Mouse (Mus musculus) embryo, embryonic 10 days (tissue): ENCODE measurements around the gene Zfp36l2.
A peak's percentile ranks its signal among the peaks of the same experiment; 100 is the strongest.
"Not testable (repeated sequence)": the region's sequence is repeated elsewhere in the genome, so short reads cannot be mapped to it uniquely, and the experiment has no call there.

Experiments
- DNase-seq: peaks from one replicate; pipeline ENCODE4 v3.0.0-alpha.2; 2015; ENCODE audit warnings: low spot score

Zfp36l2 gene

DNA sequence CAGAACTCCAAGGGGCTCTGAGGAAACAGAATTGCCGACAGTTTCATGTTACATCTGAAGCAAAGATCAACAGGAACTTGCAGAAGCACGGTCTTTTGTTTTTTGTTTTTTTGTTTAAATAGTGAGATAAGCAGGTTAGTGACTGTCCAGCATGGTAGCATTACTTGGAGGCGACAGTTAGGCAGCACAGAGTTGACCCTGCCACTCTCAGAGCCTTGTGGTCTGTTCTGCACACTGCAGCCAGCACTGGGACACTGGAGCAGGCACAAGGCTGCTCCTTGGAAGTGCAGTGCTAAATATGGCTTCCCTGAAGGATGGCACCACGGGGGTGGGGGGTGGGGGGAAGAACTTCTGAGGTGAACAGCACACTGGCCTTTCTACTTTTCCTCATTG lies 7.3 kb upstream of the Zfp36l2 start:
- DNase-seq: no peak

DNA sequence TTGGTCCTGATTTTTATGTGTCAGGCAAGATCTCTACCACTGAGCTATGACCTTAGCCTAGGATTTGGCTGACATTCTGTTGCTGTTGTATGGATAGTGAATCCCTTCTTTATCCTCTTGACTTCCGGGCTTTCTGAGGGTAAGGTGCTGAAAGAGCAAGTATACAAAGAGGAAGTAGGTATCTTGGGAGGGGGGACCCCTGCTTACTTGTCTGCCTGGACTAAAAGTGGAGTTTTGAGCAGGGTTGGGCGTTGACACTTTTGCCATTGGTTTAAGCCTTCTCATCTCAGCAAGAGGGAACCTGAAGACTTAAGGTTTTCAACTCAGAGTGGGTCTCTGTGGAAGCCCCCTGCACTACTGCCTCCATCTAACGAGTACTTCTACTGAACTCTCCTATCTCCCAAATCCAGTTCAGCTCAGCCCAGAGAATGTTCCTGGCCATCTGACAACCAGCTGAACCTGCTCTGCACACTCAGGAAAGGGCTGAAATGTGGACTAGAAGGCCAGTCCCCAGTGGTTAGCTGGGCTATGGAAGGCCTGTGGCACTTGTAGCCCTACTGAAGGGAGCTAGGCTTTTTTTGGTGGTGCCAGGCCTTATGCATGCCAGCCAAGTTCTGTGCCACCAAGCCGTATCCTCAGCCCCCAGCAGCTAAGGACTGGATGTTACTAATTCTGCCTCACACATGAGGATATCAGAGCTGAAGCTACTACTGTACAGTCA lies 6.7 kb upstream of the Zfp36l2 start:
- DNase-seq: no peak

DNA sequence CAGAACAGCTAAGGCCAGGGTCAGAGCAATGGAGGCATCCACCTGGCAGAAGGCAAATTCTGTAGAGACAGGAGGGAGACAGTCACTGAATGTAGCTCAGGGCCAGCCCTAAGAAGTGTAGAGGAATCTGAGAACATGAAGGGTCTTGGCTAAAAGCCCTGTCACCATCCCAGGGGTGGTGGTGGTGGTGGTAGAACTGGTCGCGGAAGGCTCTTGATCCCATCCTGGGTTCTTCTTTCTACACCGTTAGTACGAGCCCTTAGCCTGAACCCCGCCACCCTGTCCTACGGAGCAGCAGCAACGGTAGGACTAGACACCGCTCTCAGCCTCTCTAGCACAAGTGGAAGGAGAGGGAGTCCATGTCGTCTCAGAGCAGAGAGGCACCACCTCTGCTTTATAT lies 5.7 kb upstream of the Zfp36l2 start:
- no peak for DNase-seq

DNA sequence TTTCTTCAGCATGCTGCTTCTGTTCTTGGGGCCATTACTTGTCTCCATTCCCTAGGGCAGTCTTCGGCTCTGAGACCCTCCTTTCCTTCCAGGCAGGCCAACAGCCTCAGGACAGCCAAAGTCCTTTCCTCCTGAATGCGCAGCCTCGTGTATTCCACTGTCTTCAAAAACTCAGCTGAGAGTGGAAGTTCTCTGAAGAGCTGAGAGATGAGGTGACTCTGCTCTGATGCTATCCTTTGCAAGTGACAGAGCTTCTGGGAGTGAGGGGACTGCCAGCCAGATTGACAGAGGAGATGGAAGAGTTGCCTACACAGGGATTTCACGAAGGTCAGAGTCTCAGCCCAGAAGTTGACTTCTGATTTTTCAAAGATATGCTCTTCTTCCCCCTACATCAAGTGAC lies 4.2 kb upstream of the Zfp36l2 start:
- no peak for DNase-seq

DNA sequence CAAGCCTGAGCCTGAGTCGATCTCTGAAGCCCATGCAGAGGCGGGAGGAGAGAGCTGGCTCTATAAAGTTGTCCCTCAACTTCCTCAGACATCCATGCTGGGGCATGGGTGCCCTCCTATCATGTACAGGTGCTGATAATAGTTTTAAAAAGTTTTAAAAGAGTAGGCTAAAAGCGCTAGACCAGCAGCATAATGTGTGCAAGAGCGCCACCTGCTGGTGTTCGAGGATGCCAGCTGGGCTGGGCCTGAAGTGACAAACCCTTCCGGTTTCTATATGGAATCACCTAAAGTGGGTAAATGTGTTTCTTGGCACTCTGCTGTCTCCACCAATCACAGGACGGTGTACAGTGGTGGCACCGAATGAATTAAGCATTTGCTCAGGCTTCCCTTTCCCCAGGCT lies 3.1 kb upstream of the Zfp36l2 start:
- peak; percentile 91 for DNase-seq

DNA sequence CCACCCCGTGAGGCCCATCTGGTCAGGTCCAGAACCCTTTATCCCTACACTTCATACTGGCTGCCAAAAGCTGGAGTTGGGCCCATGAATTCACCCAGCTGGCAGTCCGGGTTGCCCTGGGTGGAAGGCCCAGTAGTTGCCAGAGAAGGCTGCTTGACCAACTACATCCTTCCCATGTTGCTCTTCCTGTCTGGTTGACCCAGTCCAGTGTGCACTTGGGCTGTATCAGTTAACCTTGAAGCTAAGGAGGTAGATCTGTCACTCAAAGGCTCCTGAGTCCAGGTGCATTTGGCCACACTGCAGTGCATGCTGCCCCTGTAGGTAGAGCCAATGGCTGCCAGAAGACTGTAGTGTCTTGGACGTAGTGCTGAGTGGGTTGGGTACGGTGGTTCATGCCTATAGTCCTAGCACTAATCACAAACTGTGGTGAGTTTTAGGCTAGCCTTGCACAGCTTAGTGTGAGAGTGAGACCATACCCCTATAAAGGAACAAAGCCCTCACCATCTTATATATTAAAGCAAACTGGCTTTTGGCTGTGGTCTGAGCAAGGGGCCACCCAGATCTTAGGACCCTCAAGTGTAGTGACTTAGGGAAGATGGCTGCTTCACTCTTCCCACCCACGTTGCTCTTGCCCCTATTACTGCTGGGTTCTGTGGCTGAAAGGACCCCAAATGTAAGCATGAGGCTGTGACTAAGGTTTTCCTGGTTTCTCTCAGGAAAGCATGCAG lies 1.5 kb upstream of the Zfp36l2 start:
- no peak for DNase-seq

DNA sequence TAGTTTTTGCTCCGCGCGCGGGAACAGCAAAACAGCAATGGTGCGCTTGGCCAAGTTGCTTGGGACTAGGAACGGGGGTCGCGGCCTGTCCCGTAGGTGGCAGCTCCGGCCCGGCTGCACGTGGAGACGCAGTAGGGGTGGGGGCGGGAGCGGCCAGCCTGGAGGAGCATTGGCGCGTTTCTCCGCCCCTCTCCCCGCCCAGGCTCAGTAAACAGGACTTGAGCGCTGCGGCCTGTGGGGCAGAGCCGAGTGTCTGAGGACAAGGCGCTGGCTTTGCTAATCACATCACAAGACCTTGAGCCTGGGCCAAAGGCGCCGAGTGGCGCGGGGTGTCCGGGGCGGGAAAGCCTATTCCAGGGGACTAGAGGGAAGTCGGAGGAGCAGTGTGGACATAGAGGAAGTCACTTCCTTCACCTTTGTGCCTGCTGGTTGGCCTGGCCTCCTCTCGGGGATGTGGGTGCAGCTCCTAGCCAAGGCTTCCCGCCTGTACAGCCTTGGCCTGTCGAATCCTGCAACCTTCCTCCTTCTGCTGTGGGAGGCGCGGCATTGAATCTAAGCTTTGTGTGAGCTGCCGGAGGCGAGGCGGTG lies 721 bp upstream of the Zfp36l2 start:
- DNase-seq: peak; percentile 95

DNA sequence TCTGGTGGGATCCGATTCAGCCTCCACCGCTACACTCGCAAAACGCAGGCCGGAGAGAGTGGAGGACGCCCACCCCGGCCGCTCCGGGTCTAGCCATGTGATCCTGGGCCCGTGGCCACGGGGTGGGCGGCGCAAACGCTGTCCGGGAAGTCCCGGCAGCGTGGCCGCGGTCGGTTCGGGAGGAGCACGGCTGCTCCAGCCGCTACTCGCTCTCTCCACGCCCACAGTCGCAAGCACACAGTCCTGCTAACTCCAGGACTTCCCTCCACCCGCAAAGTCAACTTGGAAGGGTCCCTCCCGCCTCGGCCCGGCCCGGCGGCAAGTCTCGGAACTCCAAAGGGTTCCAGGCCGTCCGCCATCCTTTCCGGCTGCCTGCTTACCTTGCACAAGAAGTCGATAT lies 483 bp downstream of the Zfp36l2 start:
- DNase-seq: not testable (repeated sequence)

DNA sequence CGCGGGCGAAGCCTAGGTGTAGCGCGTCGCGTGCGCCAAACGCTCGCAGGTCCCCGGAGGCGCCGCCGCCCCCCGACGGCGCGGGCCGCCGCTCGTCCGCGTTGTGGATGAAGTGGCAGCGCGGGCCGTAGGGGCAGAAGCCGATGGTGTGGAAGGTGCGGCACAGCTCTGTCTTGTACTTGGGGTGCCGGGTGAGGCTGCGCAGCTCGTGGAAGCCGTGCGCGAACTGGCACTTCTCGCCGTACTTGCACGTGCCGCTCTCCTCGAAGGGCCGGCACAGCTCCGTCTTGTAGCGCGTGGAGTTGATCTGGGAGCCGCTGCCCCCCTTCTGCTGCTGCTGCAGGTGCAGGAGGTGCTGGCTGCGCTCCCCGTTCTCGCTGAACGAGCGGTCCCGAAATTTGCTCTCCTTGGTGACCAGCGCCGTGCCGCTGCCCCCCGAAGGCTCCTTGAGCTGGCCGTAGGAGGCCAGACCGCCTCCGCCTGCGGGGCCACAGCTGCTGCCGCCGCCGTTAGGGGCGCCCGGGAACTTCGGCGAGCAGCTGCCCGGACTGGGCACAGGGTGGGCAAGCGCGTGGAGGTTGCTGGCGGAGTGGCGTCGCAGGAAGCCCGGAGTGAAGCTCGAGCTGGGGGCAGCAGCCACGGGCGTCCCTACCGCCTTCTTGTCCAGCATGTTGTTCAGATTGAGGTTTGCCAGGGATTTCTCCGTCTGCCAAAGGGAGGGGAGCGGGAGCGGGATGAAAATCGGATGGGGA lies 1.1 kb downstream of the Zfp36l2 start:
- DNase-seq: peak; percentile 62

DNA sequence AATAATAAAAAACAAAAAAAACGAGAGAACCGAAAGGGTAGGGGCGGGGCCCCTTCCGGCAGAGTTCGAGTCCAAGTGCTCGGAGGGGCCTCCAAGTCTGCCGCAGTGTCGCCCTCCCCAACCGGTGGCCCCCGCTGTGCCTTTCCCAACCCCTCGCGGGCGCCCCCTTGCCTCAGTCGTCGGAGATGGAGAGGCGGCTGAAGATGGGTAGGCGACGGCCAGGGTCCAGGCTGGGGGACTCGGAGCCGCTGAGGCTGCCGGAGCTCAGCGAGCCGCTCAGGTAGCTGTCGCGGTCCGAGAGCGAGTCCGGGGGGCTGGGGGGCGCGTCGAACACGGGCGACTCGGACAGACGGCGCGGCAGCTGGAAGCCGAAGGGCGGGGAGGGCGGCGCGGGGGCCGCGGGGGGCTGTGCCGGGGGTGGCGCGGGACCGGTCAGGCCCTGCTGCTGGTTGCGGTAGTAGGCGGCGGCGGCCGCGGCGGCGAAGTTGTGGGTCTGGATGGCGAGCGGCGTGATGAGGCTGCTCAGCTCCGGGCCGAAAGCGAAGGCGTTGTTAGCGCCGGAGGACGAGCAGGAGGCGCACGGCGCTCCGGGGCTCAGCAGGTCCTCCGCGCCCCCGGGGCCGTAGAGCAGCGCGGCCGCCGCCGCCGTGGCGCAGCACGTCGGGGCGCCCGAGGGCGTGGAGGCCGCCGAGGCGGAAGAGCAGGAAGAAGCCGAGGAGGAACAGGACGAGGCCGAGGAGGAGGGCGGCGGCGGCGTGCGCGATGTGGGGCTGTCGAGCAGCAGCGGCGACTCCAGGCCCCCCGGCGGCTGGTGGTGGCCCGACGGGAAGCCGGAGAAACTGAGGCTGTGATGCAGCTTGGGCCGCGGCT lies 1.9 kb downstream of the Zfp36l2 start:
- DNase-seq: peak; percentile 77

DNA sequence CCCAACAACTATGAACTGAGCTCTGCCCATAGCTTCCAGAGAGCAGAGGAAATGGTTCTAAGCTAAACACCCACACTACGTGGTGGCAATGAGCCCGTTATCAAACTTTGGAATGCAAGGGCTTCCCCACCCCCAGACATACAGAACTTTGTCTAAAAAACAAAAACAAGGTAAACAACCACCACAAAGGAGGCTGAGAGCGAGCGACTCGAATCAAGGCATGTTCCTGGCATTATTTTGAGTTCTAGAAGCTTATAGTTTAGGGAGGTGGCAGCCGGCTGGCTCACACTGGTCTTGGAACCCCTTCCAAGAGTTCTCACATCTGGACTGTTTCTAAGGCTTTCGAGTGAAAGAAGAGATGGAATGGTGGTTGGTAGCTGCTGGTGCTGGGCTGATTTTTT lies 2.7 kb downstream of the Zfp36l2 start:
- peak; percentile 40 for DNase-seq

DNA sequence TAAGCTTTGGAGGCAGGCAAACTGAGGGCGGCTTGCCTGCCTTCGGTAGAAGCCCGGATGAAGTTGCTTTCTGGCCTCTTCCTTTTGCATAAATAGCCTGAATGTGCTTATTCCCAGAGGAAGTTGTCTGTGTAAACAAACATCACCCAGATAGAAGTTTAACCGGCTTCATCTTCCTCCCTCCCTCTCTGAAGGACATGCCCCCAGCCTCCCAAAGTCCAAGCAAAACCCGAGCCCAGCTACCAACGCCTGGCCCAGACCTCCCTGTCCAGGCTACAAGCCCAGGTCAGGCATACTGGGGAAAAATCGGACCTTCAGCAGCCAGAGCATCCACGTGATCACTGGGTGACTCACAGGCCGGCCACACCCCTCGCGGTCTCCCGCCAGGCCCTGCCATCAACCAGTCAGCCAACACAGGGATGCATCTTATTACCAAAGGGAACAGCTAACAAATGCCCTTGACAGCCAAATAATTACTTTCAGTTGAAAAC lies 4.4 kb downstream of the Zfp36l2 start:
- peak; percentile 94 for DNase-seq

DNA sequence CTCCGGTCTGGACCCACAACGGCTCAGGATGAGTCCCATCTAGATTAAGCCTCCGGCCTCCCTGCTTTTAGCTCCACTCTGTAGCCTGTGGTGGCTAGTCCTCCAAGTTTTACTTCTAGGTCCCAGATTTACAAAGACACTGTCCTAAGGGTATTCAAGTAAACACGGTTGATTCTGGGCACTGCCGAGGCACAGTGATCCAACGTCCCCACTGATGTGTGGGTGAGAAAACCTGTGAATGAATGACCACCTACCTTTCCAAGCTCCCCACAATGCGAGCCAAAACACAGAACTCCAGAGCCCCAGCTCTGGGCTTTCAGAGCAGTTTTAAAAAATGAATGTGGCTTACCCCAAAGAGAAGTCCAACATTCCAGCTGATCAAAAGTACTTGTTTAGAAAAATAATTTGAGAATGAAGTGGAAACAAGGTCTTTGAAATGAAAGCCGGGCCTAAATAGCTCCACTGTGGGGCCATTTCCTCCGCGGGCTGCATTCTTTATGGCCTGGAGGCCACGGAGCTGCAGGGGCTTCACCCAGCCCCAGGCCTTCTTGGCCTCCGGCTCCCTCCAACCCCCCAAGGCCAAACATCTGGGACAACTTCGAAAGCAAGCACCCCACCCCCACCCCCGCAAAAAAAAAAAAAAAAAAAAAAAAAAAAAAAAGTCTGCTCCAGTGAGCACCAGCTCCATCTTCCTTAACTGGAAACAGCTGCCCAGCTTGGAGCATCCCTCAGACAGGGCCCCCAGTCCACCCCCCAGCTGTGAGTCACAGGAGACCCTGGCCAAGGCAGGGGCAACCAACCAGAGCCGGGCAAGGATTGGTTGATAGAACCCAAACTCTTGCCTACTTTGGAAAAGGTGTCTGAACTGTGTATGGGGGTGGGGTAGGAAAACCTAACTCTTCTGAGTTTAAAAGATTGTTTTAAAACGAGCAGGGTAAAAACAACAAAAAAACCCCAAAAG lies 5.2 kb downstream of the Zfp36l2 start:
- peak; percentile 73 for DNase-seq

DNA sequence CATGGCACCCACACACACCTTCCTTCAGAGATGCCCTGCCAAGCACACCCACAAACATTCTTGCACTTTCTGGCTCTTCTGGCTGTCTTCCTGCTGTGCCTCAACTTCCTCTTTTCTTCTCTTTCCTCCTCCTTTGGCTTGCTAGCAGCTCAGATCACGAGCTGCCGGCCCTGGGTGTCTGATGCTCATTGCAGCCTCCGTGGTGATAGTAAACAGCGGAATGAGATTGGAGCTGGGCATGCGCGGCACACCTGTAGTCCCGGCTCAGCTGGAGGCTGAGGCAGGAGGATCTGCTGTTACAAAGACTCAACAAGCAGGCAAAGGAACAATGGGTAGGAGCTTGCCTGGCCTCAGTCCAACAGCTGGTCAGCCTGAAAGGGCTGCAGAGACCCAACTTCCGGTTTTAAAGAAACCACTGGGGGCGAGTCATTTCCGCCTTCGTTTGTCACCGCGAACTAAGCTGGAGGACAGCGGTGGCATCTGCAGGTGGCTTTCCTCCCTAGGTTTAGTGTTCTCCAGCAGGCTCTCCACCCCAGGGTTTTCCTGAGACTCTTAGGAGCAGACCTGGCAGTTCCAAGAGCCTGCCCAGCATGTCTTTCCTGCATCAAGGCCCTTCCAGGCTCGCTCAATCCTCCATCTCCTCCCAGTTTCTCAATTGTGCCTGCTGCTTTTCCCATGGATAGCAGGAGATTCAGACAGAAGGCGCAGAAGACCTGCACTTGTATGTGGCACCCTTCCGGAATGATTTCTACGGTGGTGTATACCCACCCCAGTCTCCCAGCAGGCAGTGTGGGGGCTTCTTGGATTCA lies 6.0 kb downstream of the Zfp36l2 start:
- peak; percentile 29 for DNase-seq

DNA sequence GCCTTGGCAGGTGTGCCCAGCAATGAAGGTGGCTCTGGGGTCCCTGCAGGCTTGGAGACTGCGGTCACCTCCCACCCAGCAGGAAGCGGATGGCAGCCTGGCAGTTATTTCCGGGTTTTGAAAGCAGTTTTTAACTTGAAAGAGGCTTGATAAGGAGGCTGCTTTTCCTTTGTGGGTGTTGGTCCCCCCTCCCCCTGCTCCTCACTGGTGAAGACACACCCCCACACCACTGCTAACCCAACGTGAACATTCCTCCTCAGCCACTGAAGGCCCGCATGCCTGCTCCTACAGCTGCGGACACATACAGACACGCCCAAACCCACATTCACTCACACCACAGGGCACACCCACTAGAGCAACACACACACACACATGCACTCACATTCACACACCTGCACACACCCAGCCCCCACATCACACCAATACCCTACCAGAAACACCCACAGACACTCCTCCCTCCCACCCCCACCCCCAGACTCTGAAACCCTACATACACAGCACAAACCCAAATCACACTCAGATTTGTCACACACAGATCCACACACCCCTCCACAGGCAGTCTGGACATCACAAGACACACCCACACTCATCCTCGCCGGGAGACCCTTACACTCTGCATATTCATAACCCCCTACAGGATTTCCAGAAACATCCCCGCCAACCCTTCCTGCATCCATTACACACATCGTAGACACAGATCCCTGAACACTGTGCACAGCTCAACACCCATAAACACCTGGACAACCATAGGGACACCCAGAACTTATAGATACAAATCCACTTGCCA lies 6.8 kb downstream of the Zfp36l2 start:
- DNase-seq: peak; percentile 33

DNA sequence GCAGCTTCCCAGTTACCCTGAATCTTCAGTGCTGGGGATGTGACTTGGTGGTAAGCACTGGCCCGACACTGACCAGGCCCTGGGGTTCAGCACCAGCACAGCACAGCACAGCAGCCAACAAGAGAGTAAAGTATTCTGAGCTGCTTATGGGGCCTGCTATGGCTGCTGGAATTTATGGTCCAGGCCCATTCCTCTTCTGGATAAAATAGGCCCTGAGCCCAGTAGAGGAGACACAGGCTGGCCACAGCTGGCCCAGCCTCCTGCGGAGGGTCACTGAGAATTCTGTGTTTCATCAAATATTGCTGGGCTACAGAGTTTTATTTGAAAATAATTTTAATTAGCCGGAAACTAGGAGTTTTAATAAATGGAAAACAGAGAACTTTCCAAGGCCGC lies 7.8 kb downstream of the Zfp36l2 start:
- DNase-seq: no peak

DNA sequence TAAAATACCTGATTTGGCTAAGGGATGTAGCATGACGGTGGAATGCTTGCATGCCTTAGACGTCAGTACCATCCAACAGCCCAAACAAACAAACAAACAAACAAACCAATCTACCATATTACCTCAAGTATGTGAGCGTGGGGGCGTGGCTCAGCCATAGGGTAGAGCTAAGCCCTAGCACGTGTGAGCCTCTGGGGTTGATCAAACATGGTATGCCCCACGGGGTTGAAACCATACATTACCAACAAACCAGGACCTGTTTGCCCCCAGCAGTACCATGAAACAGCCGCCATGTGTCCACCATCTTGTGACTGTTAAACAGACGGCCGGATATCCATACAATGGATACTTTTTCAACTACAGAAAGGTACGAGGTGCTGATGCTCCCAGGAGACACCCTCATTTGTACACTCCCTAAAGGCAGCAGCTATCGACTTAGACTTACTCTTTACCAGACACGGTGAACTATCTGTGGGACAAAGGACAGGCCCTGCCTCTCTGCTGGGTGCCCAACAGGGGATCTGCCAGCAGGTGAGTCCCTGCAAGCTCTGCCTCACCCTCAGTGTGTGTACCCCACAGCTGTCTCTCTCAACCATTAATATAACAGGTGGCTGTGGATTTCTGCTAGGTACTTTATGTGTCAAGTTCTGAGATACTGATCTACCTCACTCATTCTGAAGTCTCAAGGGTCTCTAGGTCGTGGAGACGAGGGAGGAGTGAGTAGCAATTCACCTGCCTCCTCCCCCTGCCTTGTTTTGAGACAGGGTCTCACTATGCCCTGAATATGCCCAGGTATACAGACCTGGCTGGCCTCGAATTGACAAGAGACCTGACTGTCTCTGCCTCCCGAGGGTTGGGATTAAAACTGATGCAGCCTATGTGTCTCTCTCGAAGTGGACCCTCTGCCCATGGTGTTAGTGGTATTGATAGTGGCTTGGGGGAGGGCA lies 8.4 kb downstream of the Zfp36l2 start:
- no peak for DNase-seq
